Mouse (Mus musculus): ENCODE measurements around the gene Olfr251.
"Not testable (repeated sequence)": the region's sequence is repeated elsewhere in the genome, so short reads cannot be mapped to it uniquely, and the experiment has no call there.

The Olfr251 gene

DNA sequence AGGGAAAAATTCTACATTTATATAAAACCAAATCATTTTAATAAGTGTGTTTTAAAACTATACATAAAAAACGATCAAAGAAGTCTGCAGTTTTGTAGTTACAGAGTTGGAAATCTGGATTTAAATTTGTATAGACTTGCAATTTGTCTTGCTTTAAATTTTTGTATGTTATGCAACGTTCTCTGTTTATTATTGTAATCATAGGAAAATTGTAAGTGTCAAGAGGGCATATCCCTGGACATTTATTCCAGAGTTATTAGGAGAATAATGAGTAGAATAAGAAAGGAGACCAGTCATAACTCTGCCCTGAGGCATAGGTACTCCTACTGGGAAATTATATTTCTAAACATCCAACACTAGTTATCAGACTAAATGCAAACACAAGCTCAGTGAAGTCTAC, at the start of gene Olfr251:
Gene Olfr251, plus strand, starts transcription at position 301 of the 400 bp plus-strand sequence.
- in situ Hi-C loops (cut with MboI, MseI), result no loop called here

DNA sequence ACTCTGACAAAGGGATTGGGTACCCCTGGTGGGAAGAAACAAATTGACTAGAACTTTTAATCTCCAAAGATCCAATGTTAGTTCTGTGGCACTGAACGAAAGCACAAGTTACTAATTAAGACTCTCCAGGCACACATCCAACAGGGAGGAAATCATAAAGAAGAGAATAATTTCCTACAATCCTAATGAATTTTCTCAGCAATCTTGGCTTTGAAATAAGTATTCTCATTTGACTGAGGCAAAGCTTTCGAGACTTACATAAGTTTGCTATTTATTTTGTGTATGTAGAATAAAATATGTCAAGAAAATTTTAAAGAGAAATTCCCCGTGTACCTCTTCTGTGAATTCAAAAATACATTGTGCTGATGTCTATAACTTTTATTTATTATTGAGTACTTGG, 48.1 kb upstream of the Olfr251 start, which contains the start of gene Olfr25:
Gene Olfr25, plus strand, starts transcription at position 301 of the 400 bp plus-strand sequence.
- in situ Hi-C loops (cut with MboI, MseI), result no loop called here

DNA sequence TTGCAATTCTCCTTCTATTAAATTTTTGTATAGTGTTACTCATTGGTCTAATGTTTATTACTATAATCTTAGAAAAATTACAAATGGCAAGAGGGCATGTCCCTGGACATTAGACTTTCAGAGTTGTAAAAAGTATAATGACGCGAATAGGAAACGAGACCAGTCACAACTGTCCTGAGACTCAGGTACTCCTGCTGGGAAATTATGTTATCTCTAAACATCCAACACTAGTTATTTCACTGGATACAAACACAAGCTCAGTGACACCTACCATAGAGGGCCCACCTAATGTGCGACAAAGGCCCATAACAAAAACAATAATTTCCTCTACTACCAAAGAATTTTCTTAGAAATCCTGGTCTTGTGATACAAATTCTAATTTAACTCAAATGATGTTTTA, 28.8 kb upstream of the Olfr251 start, which contains the start of gene Olfr898:
Gene Olfr898, plus strand, starts transcription at position 301 of the 400 bp plus-strand sequence.
- in situ Hi-C loops (cut with MboI, MseI), result no loop called here

GRCm38 (mm10) chr9:38366596-38366995, 10.3 kb upstream of the Olfr251 start, which contains the start of gene Olfr250:
Gene Olfr250, plus strand, starts transcription at chr9:38366896.
- in situ Hi-C loops (cut with MboI, MseI), result no loop called here

DNA sequence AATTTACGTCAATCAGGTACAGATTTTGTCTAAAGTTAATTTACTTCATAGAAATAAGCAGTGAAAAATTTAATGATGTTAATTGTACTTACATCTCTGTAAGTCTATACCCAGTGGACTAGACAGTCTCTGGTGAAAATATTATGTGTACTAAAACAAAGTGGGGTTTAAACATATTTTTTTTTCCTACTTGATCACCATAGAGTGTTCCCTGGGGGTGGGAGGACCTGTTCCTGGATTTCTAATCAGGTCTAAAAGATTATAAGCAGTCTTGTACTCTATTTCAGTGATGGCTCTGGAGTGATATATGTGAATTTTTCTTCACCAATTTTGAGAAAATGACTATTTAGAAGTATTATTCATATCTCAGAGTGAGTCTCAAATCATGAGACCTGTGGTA, 24.5 kb downstream of the Olfr251 start, which contains the start of gene Olfr147:
Gene Olfr147, plus strand, starts transcription at position 301 of the 400 bp plus-strand sequence.
- in situ Hi-C loops (cut with MboI, MseI), result no loop called here

DNA sequence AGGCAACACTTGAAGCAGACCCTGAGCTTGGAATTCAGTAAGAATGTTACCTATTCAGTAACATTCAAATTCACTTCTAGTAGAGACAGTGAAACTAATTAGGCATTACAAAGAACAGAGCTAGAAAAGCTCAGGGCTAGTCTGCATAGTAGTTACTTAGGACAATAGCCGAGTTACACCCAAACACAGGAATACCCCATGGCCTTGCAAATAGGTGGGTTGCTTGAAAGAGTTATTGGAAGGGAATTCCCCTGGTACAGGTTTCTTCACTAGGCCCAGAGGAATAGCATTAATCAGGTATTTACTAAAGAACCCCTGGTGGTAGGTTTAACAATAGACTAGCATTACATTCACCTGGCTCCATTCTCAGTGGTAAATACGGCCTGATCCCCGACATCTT, 30.6 kb downstream of the Olfr251 start:
- in situ Hi-C loops (cut with MboI, MseI), result not testable (repeated sequence)

DNA sequence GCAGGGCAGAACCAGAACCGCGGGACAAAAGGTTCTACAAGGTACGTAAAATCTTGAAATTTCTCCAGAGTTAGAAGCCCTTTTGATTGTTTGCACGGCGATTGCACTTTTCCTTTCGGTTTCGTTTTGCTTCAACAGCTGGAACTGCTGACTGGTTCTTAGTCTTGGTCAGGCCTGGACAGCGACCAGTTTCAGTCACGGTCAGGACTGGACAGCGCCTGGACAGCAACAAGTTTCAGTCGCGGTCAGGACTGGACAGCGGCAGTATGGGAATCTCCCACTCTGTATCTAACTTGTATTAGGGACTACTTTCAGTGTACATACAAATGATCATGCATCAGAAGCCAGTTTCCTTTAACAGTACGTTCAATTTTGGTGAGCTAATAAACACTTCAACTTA, 36.6 kb downstream of the Olfr251 start:
- in situ Hi-C loops (cut with MboI, MseI), result not testable (repeated sequence)

- in situ Hi-C loops (cut with MboI, MseI), result no loop called here
Measured at GRCm38 (mm10) chr9:38423801-38424200, 46.9 kb downstream of the Olfr251 start.

- in situ Hi-C loops (cut with MboI, MseI), result no loop called here
Measured at GRCm38 (mm10) chr9:38427026-38427425, 50.1 kb downstream of the Olfr251 start.

DNA sequence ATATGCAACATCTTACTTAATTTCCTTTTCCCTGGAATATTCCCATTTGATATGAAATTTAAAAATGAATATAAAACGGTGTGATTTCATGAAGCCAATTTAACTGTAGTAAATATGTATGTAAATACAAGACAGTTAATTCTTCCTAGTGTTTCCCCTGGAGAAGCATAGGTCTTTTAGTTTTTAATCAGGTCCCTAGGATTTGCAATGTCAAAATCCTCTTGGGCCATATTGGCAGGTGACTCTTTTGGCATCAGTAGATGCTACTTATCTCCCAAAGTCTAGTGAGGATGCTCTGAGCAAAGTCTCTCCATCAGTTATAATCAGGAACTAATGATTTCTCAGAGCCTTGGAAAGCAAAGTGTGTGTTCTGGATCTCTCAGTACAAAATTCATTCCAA, 52.3 kb downstream of the Olfr251 start, which contains the start of gene Olfr901:
Gene Olfr901, plus strand, starts transcription at position 301 of the 400 bp plus-strand sequence.
- in situ Hi-C loops (cut with MboI, MseI), result no loop called here
